Mouse (Mus musculus): ENCODE data around the gene Gm13199. TPM values are rescaled to one million over a fixed set of nuclear protein-coding genes. Genes with fewer than 3 reads are reported as not detected.
A peak's percentile ranks its signal among the peaks of the same experiment; 100 is the strongest.

Gene Gm13199
- polyA plus RNA-seq, 1 experiment from 2014 or later = 0.88 TPM

DNA sequence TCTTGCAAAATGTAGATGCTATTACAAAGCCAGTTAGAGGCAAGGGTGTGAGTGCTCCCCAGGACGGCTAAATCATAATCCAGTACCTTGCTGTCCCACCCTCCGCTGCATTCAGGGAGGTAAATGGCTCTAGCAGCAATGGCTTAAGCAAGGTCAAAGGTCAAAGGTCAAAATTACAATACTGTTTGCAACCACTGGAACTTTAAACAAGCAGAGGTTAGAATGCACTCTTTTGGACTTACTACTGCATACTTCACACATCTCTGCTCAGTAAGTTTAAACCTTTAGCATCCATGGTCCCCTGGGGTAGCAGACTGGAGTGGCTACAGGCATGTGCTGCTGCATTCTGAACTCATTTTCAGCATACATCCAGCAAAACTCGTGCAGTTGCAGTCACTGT lies 14.7 kb upstream of the Gm13199 start:
- Histone ChIP-seq H3K36me3 (ENCODE audit: control insufficient read depth, insufficient read depth, low read length) (peaks cover 36% of the 10 kb centered on the region), H3K4me1 (ENCODE audit: control insufficient read depth, insufficient read depth, low read length) (no peaks in the 10 kb centered on the region), H3K4me2 (ENCODE audit: low read length) (no peak overlapping the region), H3K9ac (ENCODE audit: low read depth, low read length) (no peak overlapping the region), H3K27me3 (ENCODE audit: control insufficient read depth, insufficient read depth, low read depth, low read length) (no peaks in the 10 kb centered on the region), H3K4me3 (ENCODE audit: low read depth, low read length) (no peak overlapping the region), H3K9me3 (replicated peaks; ENCODE audit: control insufficient read depth, low read length, poor library complexity, severe bottlenecking) (no peaks in the 10 kb centered on the region), H3K27ac (ENCODE audit: low read length) (no peak overlapping the region)
- WGBS = 75% methylated on average over 3 of the region's 3 CpGs
- ATAC-seq = no peak

DNA sequence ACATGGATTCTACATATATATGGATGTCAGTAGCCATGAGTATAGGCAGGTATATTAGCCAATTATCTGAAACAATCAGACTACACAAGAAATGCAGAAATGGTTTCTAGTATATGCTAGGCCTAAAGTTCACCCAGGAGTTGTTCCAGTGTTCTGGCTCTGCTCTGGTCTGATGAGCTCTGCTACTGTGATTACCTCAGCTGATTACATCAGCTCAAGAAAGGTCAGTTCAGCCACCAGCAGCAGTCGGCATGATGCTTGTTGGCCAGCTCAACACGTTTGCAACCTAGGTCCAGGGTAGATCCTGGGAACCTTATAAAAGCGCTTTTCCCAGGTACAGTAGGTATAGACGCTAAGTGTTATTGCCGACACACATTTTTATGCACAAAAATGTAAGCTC lies 7.0 kb upstream of the Gm13199 start:
- Histone ChIP-seq H3K27ac (ENCODE audit: low read length) (no peak overlapping the region), H3K4me3 (ENCODE audit: low read depth, low read length) (no peak overlapping the region), H3K9me3 (replicated peaks; ENCODE audit: control insufficient read depth, low read length, poor library complexity, severe bottlenecking) (no peaks in the 10 kb centered on the region), H3K27me3 (ENCODE audit: control insufficient read depth, insufficient read depth, low read depth, low read length) (no peaks in the 10 kb centered on the region), H3K36me3 (ENCODE audit: control insufficient read depth, insufficient read depth, low read length) (peaks cover 28% of the 10 kb centered on the region), H3K4me2 (ENCODE audit: low read length) (no peak overlapping the region), H3K4me1 (ENCODE audit: control insufficient read depth, insufficient read depth, low read length) (no peaks in the 10 kb centered on the region), H3K9ac (ENCODE audit: low read depth, low read length) (no peak overlapping the region)
- no peak for ATAC-seq
- WGBS = 93% methylated on average over 5 of the region's 5 CpGs

DNA sequence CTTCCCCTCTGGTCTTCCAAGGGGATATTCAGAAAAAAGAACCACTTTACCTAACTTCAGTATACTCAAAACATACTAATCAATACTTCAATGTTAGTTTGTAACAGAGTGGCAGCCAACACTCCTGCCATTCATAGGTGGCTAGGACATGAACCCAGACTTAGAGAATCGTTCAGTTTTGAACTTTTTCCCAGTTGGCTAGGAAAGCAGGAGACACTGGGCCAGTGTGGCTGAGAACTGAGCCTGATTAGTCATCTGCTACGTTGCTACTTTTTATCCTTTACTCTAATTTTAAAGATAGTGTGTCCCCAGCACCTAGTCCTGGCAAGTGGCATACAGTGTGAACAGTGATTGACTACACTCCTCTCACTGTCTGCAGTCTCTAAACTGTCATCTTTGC lies 4.9 kb upstream of the Gm13199 start:
- Histone ChIP-seq H3K4me3 (ENCODE audit: low read depth, low read length) (no peak overlapping the region), H3K27ac (ENCODE audit: low read length) (no peak overlapping the region), H3K9me3 (replicated peaks; ENCODE audit: control insufficient read depth, low read length, poor library complexity, severe bottlenecking) (no peaks in the 10 kb centered on the region), H3K9ac (ENCODE audit: low read depth, low read length) (no peak overlapping the region), H3K4me2 (ENCODE audit: low read length) (no peak overlapping the region), H3K36me3 (ENCODE audit: control insufficient read depth, insufficient read depth, low read length) (peaks cover 24% of the 10 kb centered on the region), H3K27me3 (ENCODE audit: control insufficient read depth, insufficient read depth, low read depth, low read length) (no peaks in the 10 kb centered on the region), H3K4me1 (ENCODE audit: control insufficient read depth, insufficient read depth, low read length) (no peaks in the 10 kb centered on the region)
- ATAC-seq = no peak
- WGBS = 92% methylated on average over 2 of the region's 2 CpGs

DNA sequence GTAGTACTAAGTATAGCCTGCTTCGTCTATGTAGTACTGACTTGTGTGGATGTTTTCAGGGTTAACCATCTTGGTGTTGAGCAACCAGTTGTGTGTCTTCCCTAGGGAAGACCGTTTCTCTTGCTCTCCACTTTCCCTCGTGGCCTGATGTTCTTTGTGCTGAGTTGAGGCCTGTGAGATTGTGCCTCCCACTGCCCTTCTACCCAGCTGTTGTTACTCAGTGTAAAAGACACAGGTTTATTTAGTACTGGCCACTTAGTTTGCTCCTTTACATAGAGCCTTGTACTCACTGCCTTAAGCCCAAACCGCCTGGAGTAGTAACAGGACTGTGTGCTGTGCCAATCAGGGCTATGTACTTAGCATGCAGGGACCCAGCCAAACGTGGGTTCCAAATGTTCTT lies 10.9 kb downstream of the Gm13199 start:
- no peak overlapping the region for H3K4me3 ChIP-seq (ENCODE audit: low read depth, low read length)
- no peak overlapping the region for H3K4me2 ChIP-seq (ENCODE audit: low read length)
- no peaks in the 10 kb centered on the region for H3K36me3 ChIP-seq (ENCODE audit: control insufficient read depth, insufficient read depth, low read length)
- no peaks in the 10 kb centered on the region for H3K4me1 ChIP-seq (ENCODE audit: control insufficient read depth, insufficient read depth, low read length)
- no peak overlapping the region for H3K27ac ChIP-seq (ENCODE audit: low read length)
- 88% methylated on average over 5 of the region's 5 CpGs for WGBS
- H3K27me3 ChIP-seq (ENCODE audit: control insufficient read depth, insufficient read depth, low read depth, low read length) = no peaks in the 10 kb centered on the region
- H3K9ac ChIP-seq (ENCODE audit: low read depth, low read length) = no peak overlapping the region
- no peaks in the 10 kb centered on the region for H3K9me3 ChIP-seq (replicated peaks; ENCODE audit: control insufficient read depth, low read length, poor library complexity, severe bottlenecking)
- no peak for ATAC-seq

DNA sequence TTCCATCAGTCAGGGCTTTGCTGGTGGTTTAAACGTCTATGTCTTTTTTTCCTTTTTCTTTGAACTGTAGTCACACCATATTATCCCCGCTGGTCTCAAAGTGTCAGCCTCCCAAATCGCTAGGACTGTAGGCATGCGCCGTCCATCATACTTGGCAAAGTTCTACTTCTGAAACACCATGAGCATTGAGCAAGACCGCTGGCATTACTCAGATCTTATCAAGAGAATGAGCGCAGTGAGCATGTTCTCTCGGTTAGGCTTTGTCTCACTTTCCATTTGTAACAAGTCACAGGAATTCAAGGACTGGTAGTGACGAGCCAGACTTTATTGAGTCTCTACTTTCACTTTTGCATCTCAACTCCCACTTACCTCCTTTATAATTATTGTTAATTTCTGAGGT lies 11.6 kb downstream of the Gm13199 start:
- Histone ChIP-seq H3K9ac (ENCODE audit: low read depth, low read length) (no peak overlapping the region), H3K4me3 (ENCODE audit: low read depth, low read length) (no peak overlapping the region), H3K9me3 (replicated peaks; ENCODE audit: control insufficient read depth, low read length, poor library complexity, severe bottlenecking) (no peaks in the 10 kb centered on the region), H3K4me2 (ENCODE audit: low read length) (no peak overlapping the region), H3K4me1 (ENCODE audit: control insufficient read depth, insufficient read depth, low read length) (peaks cover 2% of the 10 kb centered on the region), H3K27ac (ENCODE audit: low read length) (no peak overlapping the region), H3K36me3 (ENCODE audit: control insufficient read depth, insufficient read depth, low read length) (no peaks in the 10 kb centered on the region), H3K27me3 (ENCODE audit: control insufficient read depth, insufficient read depth, low read depth, low read length) (no peaks in the 10 kb centered on the region)
- no peak for ATAC-seq
- 93% methylated on average over 9 of the region's 9 CpGs for WGBS

DNA sequence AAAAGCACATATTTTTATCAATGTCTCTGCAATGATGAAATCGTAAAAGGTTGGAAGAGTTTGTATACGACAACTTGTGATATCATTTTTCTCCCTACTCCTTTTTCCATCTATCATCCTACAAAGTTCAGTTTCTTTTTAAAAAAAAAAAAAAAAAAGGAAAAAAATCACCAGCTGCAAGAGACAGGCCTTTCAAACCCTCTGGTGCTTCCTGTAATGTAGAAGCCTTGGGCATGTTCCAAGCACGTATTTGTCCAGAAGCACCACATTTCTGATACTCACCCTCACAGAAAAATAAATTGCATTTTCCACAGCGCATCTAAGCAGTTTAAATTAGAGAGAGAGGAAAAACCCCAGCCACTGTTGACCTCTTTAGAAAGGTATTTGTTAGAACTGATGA lies 16.9 kb downstream of the Gm13199 start:
- Histone ChIP-seq H3K9ac (ENCODE audit: low read depth, low read length) (peak overlapping the region; percentile 71; the same call in 1 of the 2 replicates), H3K9me3 (replicated peaks; ENCODE audit: control insufficient read depth, low read length, poor library complexity, severe bottlenecking) (no peaks in the 10 kb centered on the region), H3K27ac (ENCODE audit: low read length) (no peak overlapping the region; the same call in 1 of the 2 replicates), H3K27me3 (ENCODE audit: control insufficient read depth, insufficient read depth, low read depth, low read length) (no peaks in the 10 kb centered on the region), H3K36me3 (ENCODE audit: control insufficient read depth, insufficient read depth, low read length) (peaks cover 4% of the 10 kb centered on the region), H3K4me1 (ENCODE audit: control insufficient read depth, insufficient read depth, low read length) (peaks cover 8% of the 10 kb centered on the region), H3K4me2 (ENCODE audit: low read length) (peak overlapping the region; percentile 61), H3K4me3 (ENCODE audit: low read depth, low read length) (peak overlapping the region; percentile 54)
- no peak for ATAC-seq
- 36% methylated on average over 4 of the region's 4 CpGs for WGBS

DNA sequence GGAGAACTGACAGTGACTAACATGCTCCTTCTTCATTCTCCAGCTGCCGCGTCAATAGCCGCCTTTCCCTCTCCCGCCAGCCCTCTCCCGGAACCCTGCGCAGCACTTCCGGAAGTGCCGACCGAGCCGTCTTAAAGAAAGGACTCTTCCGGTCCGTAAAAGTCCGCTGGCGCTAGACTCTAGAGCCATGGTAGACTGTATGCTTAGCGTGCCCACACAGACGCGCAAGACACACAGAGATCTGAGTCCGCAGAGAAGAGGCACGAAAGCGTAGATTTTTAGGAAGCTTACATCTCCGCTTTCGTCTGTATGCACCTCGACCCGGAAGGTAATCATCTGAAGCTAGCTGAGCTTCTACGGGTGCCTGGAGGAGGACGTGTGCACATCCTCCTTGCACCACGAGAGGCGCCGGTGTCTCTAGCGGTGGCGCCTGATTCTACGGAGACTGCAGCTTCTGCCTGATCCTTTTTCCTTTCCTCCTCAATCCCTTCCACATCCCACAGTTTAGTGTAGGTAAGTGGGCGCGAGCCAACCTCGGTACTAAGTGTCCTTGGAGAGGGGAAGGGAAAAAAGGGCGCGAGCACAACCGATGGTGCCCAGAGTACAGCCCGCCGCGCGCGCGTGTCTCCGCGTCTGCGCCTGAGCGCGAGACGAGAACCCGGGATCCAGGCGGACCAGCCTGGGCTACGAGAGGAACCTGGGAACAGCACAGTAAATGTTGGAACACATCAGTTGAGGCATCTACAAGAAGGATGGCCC lies 17.7 kb downstream of the Gm13199 start, which contains the start of the genes Nudt5 and Cdc123:
TSS of gene Nudt5 (plus strand) at position 147 of the 759 bp plus-strand sequence.
TSS of gene Cdc123 (minus strand) at position 292 of the 759 bp plus-strand sequence.
- H3K4me1 ChIP-seq (ENCODE audit: control insufficient read depth, insufficient read depth, low read length) = peaks cover 8% of the 10 kb centered on the region
- under 1% methylated on average over 52 of the region's 53 CpGs for WGBS
- H3K27me3 ChIP-seq (ENCODE audit: control insufficient read depth, insufficient read depth, low read depth, low read length) = no peaks in the 10 kb centered on the region

DNA sequence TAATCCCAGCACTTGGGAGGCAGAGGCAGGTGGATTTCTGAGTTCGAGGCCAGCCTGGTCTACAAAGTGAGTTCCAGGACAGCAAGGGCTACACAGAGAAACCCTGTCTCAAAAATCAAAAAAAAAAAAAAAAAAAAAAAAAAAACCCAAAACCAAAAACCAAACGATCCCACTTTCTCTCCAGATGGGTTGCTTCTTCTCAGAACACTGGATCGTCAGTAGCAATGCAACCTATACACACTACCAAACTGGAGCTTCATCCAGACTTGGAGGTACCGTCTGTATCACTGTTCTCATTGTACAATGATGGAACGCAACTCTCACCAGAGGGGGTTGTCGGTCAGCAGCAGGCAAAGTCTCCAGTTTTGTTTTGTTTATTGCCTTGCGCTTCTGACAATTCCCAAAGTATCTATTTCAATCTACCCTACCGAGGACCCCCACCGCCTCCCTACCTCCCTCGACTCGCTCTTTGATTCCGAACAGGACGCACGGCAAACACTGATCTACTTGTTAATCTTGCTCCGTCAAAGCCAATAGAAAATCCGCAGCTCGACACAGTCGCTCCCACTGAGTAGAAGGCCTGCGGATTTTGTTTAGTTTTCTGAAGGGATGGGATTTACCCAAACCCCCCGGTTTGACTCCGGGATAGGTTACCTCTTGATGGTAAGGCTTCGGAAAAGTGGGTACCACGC lies 18.4 kb downstream of the Gm13199 start:
- peak overlapping the region; percentile 69 for H3K4me2 ChIP-seq (ENCODE audit: low read length)
- H3K9ac ChIP-seq (ENCODE audit: low read depth, low read length) = peak overlapping the region; percentile 71
- peak overlapping the region; percentile 54 for H3K4me3 ChIP-seq (ENCODE audit: low read depth, low read length)
- H3K36me3 ChIP-seq (ENCODE audit: control insufficient read depth, insufficient read depth, low read length) = peaks cover 16% of the 10 kb centered on the region
- H3K4me1 ChIP-seq (ENCODE audit: control insufficient read depth, insufficient read depth, low read length) = peaks cover 8% of the 10 kb centered on the region
- peak overlapping the region; percentile 83 for H3K27ac ChIP-seq (ENCODE audit: low read length)
- H3K9me3 ChIP-seq (replicated peaks; ENCODE audit: control insufficient read depth, low read length, poor library complexity, severe bottlenecking) = no peaks in the 10 kb centered on the region
- 4% methylated on average over 23 of the region's 23 CpGs for WGBS
- H3K27me3 ChIP-seq (ENCODE audit: control insufficient read depth, insufficient read depth, low read depth, low read length) = no peaks in the 10 kb centered on the region
- ATAC-seq = peak; percentile 59

More for the DNA sequence above, 17.7 kb downstream of the Gm13199 start, which contains the start of the genes Nudt5 and Cdc123:
- Histone ChIP-seq H3K27ac (ENCODE audit: low read length) (peak within 1 kb of the TSS; percentile 83), H3K4me2 (ENCODE audit: low read length) (peak within 1 kb of the TSS; percentile 69), H3K4me3 (ENCODE audit: low read depth, low read length) (peak within 1 kb of the TSS; percentile 54), H3K9me3 (replicated peaks; ENCODE audit: control insufficient read depth, low read length, poor library complexity, severe bottlenecking) (no peaks in the 10 kb centered on the region), H3K36me3 (ENCODE audit: control insufficient read depth, insufficient read depth, low read length) (peaks cover 12% of the 10 kb centered on the region), H3K9ac (ENCODE audit: low read depth, low read length) (peak within 1 kb of the TSS; percentile 71)
- peak; percentile 97 for ATAC-seq

DNA sequence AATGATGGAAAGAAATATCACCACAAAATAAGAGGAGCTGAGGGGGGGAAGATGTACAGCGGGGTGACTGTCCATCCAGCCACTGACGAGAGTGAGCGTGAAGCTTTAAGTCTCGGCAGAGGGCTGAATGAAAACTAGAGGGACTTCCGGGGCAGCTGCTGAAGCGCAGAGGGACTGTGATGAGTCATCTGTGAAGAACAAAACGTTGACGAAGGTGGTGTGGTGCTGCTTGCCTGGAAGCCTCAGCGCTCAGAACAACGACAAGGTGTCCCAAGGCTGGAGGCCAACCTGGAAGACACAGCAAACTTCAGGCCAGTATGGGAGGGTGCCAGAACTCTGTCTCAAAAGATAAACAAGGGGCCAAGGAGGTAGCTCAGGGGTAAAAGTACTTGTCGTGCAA lies 21.9 kb downstream of the Gm13199 start:
- no peak overlapping the region for H3K4me3 ChIP-seq (ENCODE audit: low read depth, low read length)
- H3K27ac ChIP-seq (ENCODE audit: low read length) = no peak overlapping the region
- peaks cover 4% of the 10 kb centered on the region for H3K4me1 ChIP-seq (ENCODE audit: control insufficient read depth, insufficient read depth, low read length)
- H3K36me3 ChIP-seq (ENCODE audit: control insufficient read depth, insufficient read depth, low read length) = peaks cover 28% of the 10 kb centered on the region
- no peak for ATAC-seq
- H3K9ac ChIP-seq (ENCODE audit: low read depth, low read length) = no peak overlapping the region
- H3K9me3 ChIP-seq (replicated peaks; ENCODE audit: control insufficient read depth, low read length, poor library complexity, severe bottlenecking) = no peaks in the 10 kb centered on the region
- WGBS = 98% methylated on average over 11 of the region's 11 CpGs
- H3K27me3 ChIP-seq (ENCODE audit: control insufficient read depth, insufficient read depth, low read depth, low read length) = no peaks in the 10 kb centered on the region
- H3K4me2 ChIP-seq (ENCODE audit: low read length) = no peak overlapping the region
